Mouse (Mus musculus): ENCODE data around the gene Pramel5. TPM values are rescaled to one million over a fixed set of nuclear protein-coding genes. Genes with fewer than 3 reads are reported as not detected.
"Not testable (repeated sequence)": the region's sequence is repeated elsewhere in the genome, so short reads cannot be mapped to it uniquely, and the experiment has no call there.

Gene Pramel5
- total RNA-seq (2021) (not detected), polyA plus RNA-seq (2012; rRNA removed) (not detected in 2 replicates)
- long read RNA-seq, result 0 reads

DNA sequence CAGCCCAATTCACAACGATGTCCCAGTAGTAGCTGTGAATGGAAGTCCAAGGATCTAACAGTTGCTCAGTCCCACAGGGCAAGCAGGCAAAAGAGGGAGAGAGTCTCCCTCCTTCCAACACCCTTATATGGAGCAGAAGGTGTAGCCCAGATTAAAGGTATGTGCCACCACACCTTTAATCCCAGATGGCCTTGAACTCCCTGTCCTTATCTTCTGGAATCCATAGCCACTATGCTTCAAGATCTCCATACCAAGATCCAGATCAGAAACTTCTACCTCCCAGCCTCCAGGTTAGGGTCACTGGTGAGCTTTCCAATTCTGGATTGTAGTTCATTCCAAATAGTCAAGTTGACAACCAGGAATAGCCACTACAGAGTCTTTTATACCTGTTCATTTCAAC is at the start of gene Pramel5:
Gene Pramel5, minus strand, starts transcription at position 101 of the 400 bp plus-strand sequence.
- DNase-seq, result not testable (repeated sequence)

DNA sequence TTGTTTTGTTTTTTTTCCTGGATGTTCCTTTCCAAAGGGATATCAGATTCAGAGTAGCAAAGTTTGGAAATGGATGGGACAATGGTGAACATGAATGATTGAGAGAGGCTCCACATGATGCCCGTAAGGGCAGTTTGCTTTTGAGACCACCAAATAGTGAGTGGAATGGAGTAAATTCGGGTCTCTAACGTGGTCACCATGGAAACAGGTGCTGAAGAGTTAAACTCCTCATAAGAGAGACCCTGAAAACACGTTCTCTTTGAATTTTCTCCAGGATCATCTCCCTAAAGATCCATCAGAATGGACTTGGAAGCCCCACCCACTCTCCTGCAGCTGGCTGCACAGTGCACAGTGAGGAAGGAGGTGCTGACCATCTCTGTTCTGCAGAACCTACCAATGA is 49.7 kb upstream of the Pramel5 start, which contains the start of gene Gm13128:
Gene Gm13128, plus strand, starts transcription at position 301 of the 400 bp plus-strand sequence.
- DNase-seq, result not testable (repeated sequence)

DNA sequence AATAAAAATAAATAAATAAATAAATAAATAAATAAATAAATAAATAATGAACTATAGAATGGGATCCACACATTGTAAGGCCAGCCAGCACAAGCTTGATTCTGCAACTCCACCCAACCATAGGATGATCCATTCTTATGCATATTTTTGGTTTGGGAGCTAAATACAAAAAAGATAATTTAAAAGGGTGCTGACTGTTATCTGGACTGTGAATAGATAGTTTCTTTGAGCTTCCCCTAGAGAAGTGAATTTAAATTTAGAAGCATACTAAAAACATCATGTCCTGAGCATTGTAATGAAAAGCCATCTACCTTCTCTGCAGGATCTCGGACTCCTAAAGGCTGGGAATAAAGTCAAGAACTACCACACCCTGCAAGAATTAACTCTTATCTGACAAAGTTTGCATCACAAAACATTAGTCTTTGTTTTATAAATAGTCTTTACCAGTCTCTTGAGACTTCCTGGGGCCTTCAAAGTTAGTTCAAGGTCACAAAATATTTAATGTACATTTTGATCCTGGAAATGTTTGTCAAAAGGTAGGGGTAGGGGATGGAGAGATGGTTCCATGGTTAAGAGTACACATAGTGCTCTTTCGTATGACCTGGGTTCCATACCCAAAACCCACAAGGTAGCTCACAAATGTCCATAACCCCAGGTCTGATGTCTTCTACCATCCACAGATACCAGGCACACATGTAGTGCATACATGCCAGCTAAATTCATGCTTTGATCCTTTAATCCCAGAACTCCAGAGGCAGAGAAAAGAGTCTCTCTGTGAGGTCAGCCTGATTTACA is 32.6 kb upstream of the Pramel5 start:
- not testable (repeated sequence) for DNase-seq

DNA sequence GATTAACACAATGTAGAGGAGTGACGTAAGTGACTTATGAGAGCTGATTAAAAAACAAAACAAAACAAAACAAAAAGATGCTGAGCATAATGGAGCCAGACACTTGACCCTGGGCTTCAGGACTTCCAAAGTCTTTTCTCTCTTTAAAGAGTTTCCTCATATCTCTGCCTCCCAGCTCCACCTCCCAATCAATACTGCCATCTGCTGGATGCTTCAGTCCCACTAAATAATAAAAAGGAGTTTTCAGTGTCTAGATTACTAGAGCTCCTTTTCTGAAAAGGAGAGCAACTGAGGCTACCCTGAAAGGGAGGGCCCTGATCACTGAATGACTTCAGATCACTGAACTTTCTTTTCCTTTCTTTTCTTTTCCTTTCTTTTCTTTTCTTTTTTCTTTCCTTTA is 19.1 kb upstream of the Pramel5 start:
- DNase-seq, result peak; percentile 3

DNA sequence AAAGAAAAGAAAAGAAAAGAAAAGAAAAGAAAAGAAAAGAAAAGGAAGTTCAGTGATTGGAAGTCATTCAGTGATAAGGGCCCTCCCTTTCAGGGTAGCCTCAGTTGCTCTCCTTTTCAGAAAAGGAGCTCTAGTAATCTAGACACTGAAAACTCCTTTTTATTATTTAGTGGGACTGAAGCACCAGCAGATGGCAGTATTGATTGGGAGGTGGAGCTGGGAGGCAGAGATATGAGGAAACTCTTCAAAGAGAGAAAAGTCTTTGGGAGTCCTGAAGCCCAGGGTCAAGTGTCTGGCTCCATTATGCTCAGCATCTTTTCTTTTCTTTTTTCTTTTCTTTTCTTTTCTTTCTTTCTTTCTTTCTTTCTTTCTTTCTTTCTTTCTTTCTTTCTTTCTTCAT is 25.5 kb downstream of the Pramel5 start:
- not testable (repeated sequence) for DNase-seq

Other genes starting within 250 kb of the Pramel5 start
- not detected for gene Pramel4, start 221.4 kb downstream of the Pramel5 start, total RNA-seq (2021)
- not detected in 2 replicates for gene Pramel4, start 221.4 kb downstream of the Pramel5 start, polyA plus RNA-seq (2012; rRNA removed)
- gene Gm13102, start 174.0 kb downstream of the Pramel5 start, total RNA-seq (2021), result not detected
- gene Gm13102, start 174.0 kb downstream of the Pramel5 start, polyA plus RNA-seq (2012; rRNA removed), result not detected in 2 replicates
- gene Oog3, start 117.8 kb downstream of the Pramel5 start, total RNA-seq (2021), result not detected
- not detected in 2 replicates for gene Oog3, start 117.8 kb downstream of the Pramel5 start, polyA plus RNA-seq (2012; rRNA removed)
- not detected for gene Oog2, start 89.8 kb downstream of the Pramel5 start, total RNA-seq (2021)
- not detected in 2 replicates for gene Oog2, start 89.8 kb downstream of the Pramel5 start, polyA plus RNA-seq (2012; rRNA removed)
- gene C87977, start 67.2 kb downstream of the Pramel5 start, total RNA-seq (2021), result not detected
- not detected in 2 replicates for gene C87977, start 67.2 kb downstream of the Pramel5 start, polyA plus RNA-seq (2012; rRNA removed)
- gene Gm13128, start 49.8 kb upstream of the Pramel5 start, total RNA-seq (2021), result not detected
- not detected in 2 replicates for gene Gm13128, start 49.8 kb upstream of the Pramel5 start, polyA plus RNA-seq (2012; rRNA removed)
- not detected for gene Gm13119, start 77.5 kb upstream of the Pramel5 start, total RNA-seq (2021)
- gene Gm13119, start 77.5 kb upstream of the Pramel5 start, polyA plus RNA-seq (2012; rRNA removed), result not detected in 2 replicates
- gene Pramef20, start 97.4 kb upstream of the Pramel5 start, total RNA-seq (2021), result not detected
- gene Pramef20, start 97.4 kb upstream of the Pramel5 start, polyA plus RNA-seq (2012; rRNA removed), result not detected in 2 replicates
- gene Pramef12, start 128.0 kb upstream of the Pramel5 start, total RNA-seq (2021), result not detected
- gene Pramef12, start 128.0 kb upstream of the Pramel5 start, polyA plus RNA-seq (2012; rRNA removed), result not detected in 2 replicates
- gene 1700012P22Rik, start 158.3 kb upstream of the Pramel5 start, total RNA-seq (2021), result not detected
- not detected in 2 replicates for gene 1700012P22Rik, start 158.3 kb upstream of the Pramel5 start, polyA plus RNA-seq (2012; rRNA removed)
- not detected for gene Gm9944, start 172.8 kb upstream of the Pramel5 start, total RNA-seq (2021)
- gene Gm9944, start 172.8 kb upstream of the Pramel5 start, polyA plus RNA-seq (2012; rRNA removed), result not detected in 2 replicates
- not detected for gene Aadacl3, start 183.3 kb upstream of the Pramel5 start, total RNA-seq (2021)
- gene Aadacl3, start 183.3 kb upstream of the Pramel5 start, polyA plus RNA-seq (2012; rRNA removed), result not detected in 2 replicates
- not detected for gene 9430007A20Rik, start 239.3 kb upstream of the Pramel5 start, total RNA-seq (2021)
- gene 9430007A20Rik, start 239.3 kb upstream of the Pramel5 start, polyA plus RNA-seq (2012; rRNA removed), result not detected in 2 replicates